ENCODE assay signal across 9 mouse cellular contexts in the genomic region with DNA sequence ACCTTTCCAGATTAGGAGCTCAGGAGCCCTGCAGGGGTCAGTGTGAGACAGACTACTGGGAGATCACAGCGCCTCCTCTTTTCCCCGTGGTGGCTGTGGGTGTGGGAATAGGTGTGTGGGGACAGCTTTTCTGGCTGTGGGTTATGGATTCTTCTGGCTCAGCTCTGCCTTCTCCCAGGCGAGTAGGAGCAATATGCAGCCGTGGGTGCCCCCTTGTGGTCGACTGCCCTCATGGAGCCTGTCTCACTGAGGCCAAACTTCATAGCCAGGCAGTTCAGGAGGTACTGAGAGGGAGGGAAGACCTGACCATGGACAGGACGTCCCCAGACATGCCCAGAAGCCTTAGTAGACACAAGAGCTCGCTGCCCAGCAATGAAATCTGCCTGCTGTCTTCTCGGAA.
DNase-seq lines count a peak whose midpoint lies in the region; ATAC-seq and TF ChIP-seq lines count a peak whose summit lies in the region.
"Had no signal": no experiment of that assay in that cellular context is flagged by ENCODE, and none has a peak within 500 bp of the region (broad histone marks: within the 10 kb centered on the region; RNA-seq: fewer than 3 reads in every experiment).

No protein-coding gene starts in this region.

- no peak for TF ChIP-seq POLR2A in cerebellum, adult 2 months (IDR thresholded peaks at IDR 0.05; ENCODE audit: borderline replicate concordance, insufficient read depth, low read length)

- H3K9me3 ChIP-seq in liver, embryonic 16.5 days (replicated peaks; ENCODE audit: control insufficient read depth, low read length) = no peaks in the 10 kb centered on the region
- H3K9me3 ChIP-seq in neural tube, embryonic 15.5 days (replicated peaks) = no peaks in the 10 kb centered on the region

- H3K27me3 ChIP-seq in cerebellum, adult 2 months (ENCODE audit: control insufficient read depth, insufficient read depth, low read length) = no peaks in the 10 kb centered on the region
- H3K27me3 ChIP-seq in liver, embryonic 16.5 days (ENCODE audit: control insufficient read depth, insufficient read depth, low read depth, low read length) = no peaks in the 10 kb centered on the region
- H3K27me3 ChIP-seq in neural tube, embryonic 15.5 days (replicated peaks) = no peaks in the 10 kb centered on the region

- no peak overlapping the region for H3K4me3 ChIP-seq in cerebellum, adult 2 months (replicated peaks; ENCODE audit: insufficient read depth, low read depth, low read length)
- H3K4me3 ChIP-seq in liver, embryonic 16.5 days (ENCODE audit: low read depth, low read length) = no peak overlapping the region
- H3K4me3 ChIP-seq in neural tube, embryonic 15.5 days (replicated peaks) = no peak overlapping the region
- H3K4me3 ChIP-seq: erythroblast, embryonic 14.5 days had no signal

- peak; percentile 61 for ATAC-seq in frontal cortex, adult (ENCODE audit: low TSS enrichment)
- ATAC-seq in liver, embryonic 16.5 days (ENCODE audit: low read depth) = peak; percentile 49; the same call in 1 of the 2 replicates
- peak; percentile 72; the same call in 1 of the 2 replicates for ATAC-seq in neural tube, embryonic 15.5 days (ENCODE audit: low FRiP score)

- no peak overlapping the region for H3K4me2 ChIP-seq in liver, embryonic 16.5 days (ENCODE audit: low read depth, low read length)
- H3K4me2 ChIP-seq in neural tube, embryonic 15.5 days = no peak overlapping the region

- no peaks in the 10 kb centered on the region for H3K36me3 ChIP-seq in liver, embryonic 16.5 days (ENCODE audit: control insufficient read depth, insufficient read depth)
- H3K36me3 ChIP-seq in neural tube, embryonic 15.5 days = peaks cover 19% of the 10 kb centered on the region; the same call in 1 of the 2 replicates

- peaks cover 63% of the 10 kb centered on the region for H3K4me1 ChIP-seq in cerebellum, adult 2 months (ENCODE audit: control insufficient read depth, insufficient read depth, low read length)
- H3K4me1 ChIP-seq in liver, embryonic 16.5 days (ENCODE audit: control insufficient read depth, low read depth, low read length) = no peaks in the 10 kb centered on the region
- peaks cover 9% of the 10 kb centered on the region; the same call in 1 of the 2 replicates for H3K4me1 ChIP-seq in neural tube, embryonic 15.5 days

- H3K27ac ChIP-seq in cerebellum, adult 2 months (ENCODE audit: insufficient read depth, low read length) = no peak overlapping the region
- no peak overlapping the region for H3K27ac ChIP-seq in liver, embryonic 16.5 days (ENCODE audit: low read length)
- no peak overlapping the region for H3K27ac ChIP-seq in neural tube, embryonic 15.5 days (replicated peaks)

- H3K9ac ChIP-seq in liver, embryonic 16.5 days (ENCODE audit: low read depth, low read length) = no peak overlapping the region
- H3K9ac ChIP-seq in neural tube, embryonic 15.5 days (replicated peaks) = no peak overlapping the region

- WGBS in cerebellum, adult 2 months = 5% methylated on average over 8 of the region's 8 CpGs
- WGBS in liver, embryonic 16.5 days (ENCODE audit: insufficient replicate concordance) = 4% methylated on average over 8 of the region's 8 CpGs
- WGBS in neural tube, embryonic 15.5 days = 5% methylated on average over 8 of the region's 8 CpGs

- peak; percentile 73 for DNase-seq in Muller cell, postnatal 12 days (ENCODE audit: inconsistent ontology term)
- peak; percentile 90 to 95 for DNase-seq in cerebellum, adult 2 months
- peak; percentile 91 for DNase-seq in heart, postnatal 4 days
- DNase-seq in layer of hippocampus, adult 11-12 months (ENCODE audit: low spot score) = peak; percentile 94
- peak; percentile 77 for DNase-seq in thymus, postnatal 4 days

- TF ChIP-seq CTCF in cerebellum, adult 2 months (IDR thresholded peaks at IDR 0.05; ENCODE audit: borderline replicate concordance, insufficient read depth, low read depth, low read length) = peak; percentile 95
